Mouse (Mus musculus) CD4-positive, CD25-positive, alpha-beta regulatory T cell, adult 2 months (primary cell): ENCODE measurements around the gene Art4.
A peak's percentile ranks its signal among the peaks of the same experiment; 100 is the strongest.
"Not testable (repeated sequence)": the region's sequence is repeated elsewhere in the genome, so short reads cannot be mapped to it uniquely, and the experiment has no call there.

Experiments used
- DNase-seq: peaks from one replicate; pipeline ENCODE4 v3.0.0-alpha.2; 2012; ENCODE audit warnings: low read depth, low spot score

Gene Art4

GRCm38 (mm10) chr6:136857186-136857872 is at the start of gene Art4:
Gene Art4, minus strand, starts transcription at chr6:136857733.
- DNase-seq = peak; percentile 48

- no peak for DNase-seq
These were observed 49.4 kb upstream of the Art4 start for GRCm38 (mm10) chr6:136906937-136907293.

- no peak for DNase-seq
These were observed 48.9 kb upstream of the Art4 start for GRCm38 (mm10) chr6:136906283-136906936.

GRCm38 (mm10) chr6:136903885-136904470 is 46.4 kb upstream of the Art4 start:
- DNase-seq = no peak

GRCm38 (mm10) chr6:136902527-136902926 is 45.0 kb upstream of the Art4 start:
- peak; percentile 35 for DNase-seq

- no peak for DNase-seq
These were observed 43.5 kb upstream of the Art4 start for GRCm38 (mm10) chr6:136901010-136901409.

GRCm38 (mm10) chr6:136900369-136901009 is 43.0 kb upstream of the Art4 start:
- no peak for DNase-seq

GRCm38 (mm10) chr6:136898954-136899353 is 41.4 kb upstream of the Art4 start:
- peak; percentile 40 for DNase-seq

GRCm38 (mm10) chr6:136898222-136898621 is 40.7 kb upstream of the Art4 start:
- DNase-seq = no peak

- no peak for DNase-seq
These were observed 40.3 kb upstream of the Art4 start for GRCm38 (mm10) chr6:136897789-136898188.

GRCm38 (mm10) chr6:136894532-136895339 is 37.2 kb upstream of the Art4 start:
- DNase-seq = no peak

- no peak for DNase-seq
These were observed 34.5 kb upstream of the Art4 start for GRCm38 (mm10) chr6:136892002-136892401.

GRCm38 (mm10) chr6:136889554-136889953 is 32.0 kb upstream of the Art4 start:
- DNase-seq = no peak

- DNase-seq = no peak
These were observed 31.5 kb upstream of the Art4 start for GRCm38 (mm10) chr6:136889067-136889466.

- DNase-seq = no peak
These were observed 30.3 kb upstream of the Art4 start for GRCm38 (mm10) chr6:136887854-136888253.

- DNase-seq = not testable (repeated sequence)
These were observed 27.2 kb upstream of the Art4 start for GRCm38 (mm10) chr6:136884766-136885165.

GRCm38 (mm10) chr6:136883961-136884360 is 26.4 kb upstream of the Art4 start:
- no peak for DNase-seq

GRCm38 (mm10) chr6:136883431-136883915 is 25.9 kb upstream of the Art4 start:
- no peak for DNase-seq

GRCm38 (mm10) chr6:136881678-136882077 is 24.1 kb upstream of the Art4 start:
- DNase-seq = no peak

- no peak for DNase-seq
These were observed 18.1 kb upstream of the Art4 start, which contains the start of gene Mgp for GRCm38 (mm10) chr6:136875670-136876069. Gene Mgp, minus strand, starts transcription at chr6:136875823.

- no peak for DNase-seq
These were observed 17.1 kb upstream of the Art4 start for GRCm38 (mm10) chr6:136874599-136874998.
